ENCODE assay signal across 10 mouse cellular contexts in the genomic region with DNA sequence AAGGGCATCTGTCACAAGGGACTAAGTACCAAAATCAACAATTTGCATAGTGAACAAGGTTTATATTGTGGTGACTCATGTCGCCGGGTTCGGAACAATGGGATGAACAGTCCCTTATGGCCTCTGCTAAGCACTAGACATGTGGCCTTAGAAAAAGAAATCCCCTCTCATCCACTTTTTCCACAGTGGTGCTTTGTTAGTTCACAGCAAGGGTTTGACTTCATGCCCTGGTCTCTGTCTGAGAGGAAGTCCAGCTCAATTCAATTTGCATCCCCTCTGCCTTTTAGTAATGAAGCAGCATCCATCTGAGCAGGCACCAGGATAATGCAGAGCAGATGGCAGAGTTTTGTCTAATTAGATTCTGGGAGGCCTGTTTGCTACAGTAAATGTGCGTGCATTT.
DNase-seq lines count a peak whose midpoint lies in the region; ATAC-seq lines count a peak whose summit lies in the region.
"Had no signal": no experiment of that assay in that cellular context is flagged by ENCODE, and none has a peak within 500 bp of the region (broad histone marks: within the 10 kb centered on the region; RNA-seq: fewer than 3 reads in every experiment).

No protein-coding gene starts in this region.

- H3K4me2 ChIP-seq in hindbrain, embryonic 11.5 days (replicated peaks; ENCODE audit: low read depth, low read length), result no peak overlapping the region
- no peak overlapping the region for H3K4me2 ChIP-seq in midbrain, embryonic 14.5 days (ENCODE audit: low read length)
- H3K4me2 ChIP-seq: limb, embryonic 13.5 days had no signal

- no peak overlapping the region for H3K27ac ChIP-seq in hindbrain, embryonic 11.5 days (ENCODE audit: low read depth, low read length)
- H3K27ac ChIP-seq in midbrain, embryonic 14.5 days (replicated peaks; ENCODE audit: low read depth, low read length), result no peak overlapping the region
- H3K27ac ChIP-seq: kidney, postnatal 0 days; limb, embryonic 13.5 days had no signal

- H3K9me3 ChIP-seq in hindbrain, embryonic 11.5 days (ENCODE audit: control insufficient read depth, low read length), result no peaks in the 10 kb centered on the region
- no peaks in the 10 kb centered on the region for H3K9me3 ChIP-seq in midbrain, embryonic 14.5 days (ENCODE audit: control insufficient read depth, low read length)
- H3K9me3 ChIP-seq: limb, embryonic 13.5 days had no signal

- DNase-seq in Muller cell, postnatal 12 days (ENCODE audit: inconsistent ontology term), result peak; percentile 84
- DNase-seq in embryo, embryonic 11 days, result peak; percentile 75
- peak; percentile 69 for DNase-seq in hindbrain, embryonic 11.5 days (ENCODE audit: low spot score)
- DNase-seq in midbrain, embryonic 14.5 days, result peak; percentile 58
- no peak for DNase-seq in right cerebral cortex, adult 2 months (ENCODE audit: low spot score in 2 of 2)
- DNase-seq in spleen, postnatal 10 days (ENCODE audit: low spot score in 2 of 2), result no peak
- DNase-seq: lung, postnatal 14 days had no signal

- peaks cover 33% of the 10 kb centered on the region for H3K27me3 ChIP-seq in hindbrain, embryonic 11.5 days (ENCODE audit: control insufficient read depth, insufficient read depth, low read length)
- H3K27me3 ChIP-seq in midbrain, embryonic 14.5 days (ENCODE audit: control insufficient read depth, insufficient read depth, low read length), result peaks cover 43% of the 10 kb centered on the region
- H3K27me3 ChIP-seq: limb, embryonic 13.5 days had no signal

- no peak overlapping the region for H3K9ac ChIP-seq in hindbrain, embryonic 11.5 days (ENCODE audit: low read depth, low read length)
- no peak overlapping the region for H3K9ac ChIP-seq in midbrain, embryonic 14.5 days (replicated peaks; ENCODE audit: low read length)
- H3K9ac ChIP-seq: limb, embryonic 13.5 days had no signal

- 6% methylated on average over 4 of the region's 4 CpGs for WGBS in hindbrain, embryonic 11.5 days
- 6% methylated on average over 4 of the region's 4 CpGs for WGBS in midbrain, embryonic 14.5 days

- H3K36me3 ChIP-seq in hindbrain, embryonic 11.5 days (ENCODE audit: control insufficient read depth, insufficient read depth, low read length), result no peaks in the 10 kb centered on the region
- H3K36me3 ChIP-seq in midbrain, embryonic 14.5 days (ENCODE audit: control insufficient read depth, insufficient read depth, low read length), result no peaks in the 10 kb centered on the region
- H3K36me3 ChIP-seq: limb, embryonic 13.5 days had no signal

- H3K4me1 ChIP-seq in hindbrain, embryonic 11.5 days (replicated peaks; ENCODE audit: control insufficient read depth, insufficient read depth, low read length), result no peaks in the 10 kb centered on the region
- no peaks in the 10 kb centered on the region for H3K4me1 ChIP-seq in midbrain, embryonic 14.5 days (ENCODE audit: control insufficient read depth, insufficient read depth, low read length)
- H3K4me1 ChIP-seq: limb, embryonic 13.5 days had no signal

- ATAC-seq in hindbrain, embryonic 11.5 days (ENCODE audit: low FRiP score), result peak; percentile 97
- peak; percentile 76; the same call in 1 of the 2 replicates for ATAC-seq in midbrain, embryonic 14.5 days (ENCODE audit: low FRiP score, low TSS enrichment)
- ATAC-seq in megakaryocyte-erythroid progenitor cell, adult 5-6 weeks (replicated peaks; ENCODE audit: low FRiP score, low TSS enrichment, poor library complexity, severe bottlenecking), result no peak

- no peak overlapping the region for H3K4me3 ChIP-seq in hindbrain, embryonic 11.5 days (ENCODE audit: low read depth, low read length)
- no peak overlapping the region for H3K4me3 ChIP-seq in midbrain, embryonic 14.5 days (replicated peaks; ENCODE audit: low read depth, low read length)
- H3K4me3 ChIP-seq: limb, embryonic 13.5 days had no signal

Comparison
In these comparisons a context has a peak if more than half of its experiments do, and no peak if none do; other contexts are left out.
1. DNase-seq: peak in Muller cell, postnatal 12 days (single experiment), embryo, embryonic 11 days (single experiment), hindbrain, embryonic 11.5 days (single experiment) and midbrain, embryonic 14.5 days (single experiment); none in right cerebral cortex, adult 2 months (0 of 2) and spleen, postnatal 10 days (0 of 2).